Mouse (Mus musculus) liver, adult 2 months (tissue): Measurements from ENCODE around the gene Olfr279. TPM values are rescaled to one million over a fixed set of nuclear protein-coding genes. Genes with fewer than 3 reads are reported as not detected.

Experiments
- DNase-seq: peaks from one replicate; pipeline ENCODE4 v3.0.0-alpha.2; 2011; ENCODE audit warnings: low read depth, low spot score; ENCODE audit errors: extremely low read depth
- H3K27ac ChIP-seq: fragments of 200-500 bp; replicated peaks from 2 replicates; pipeline ENCODE4 v1.5.1; 2012; ENCODE audit warnings: low read depth, mild to moderate bottlenecking, control low read depth, inconsistent platforms, low read length; ENCODE audit not compliant: insufficient read depth
- H3K27me3 ChIP-seq: fragments of 200-500 bp; 2 replicates; pipeline ENCODE4 v1.6.1; 2012; ENCODE audit warnings: mild to moderate bottlenecking, moderate library complexity, low read length, inconsistent platforms; ENCODE audit not compliant: control insufficient read depth, insufficient read depth
- H3K36me3 ChIP-seq: fragments of 200-500 bp; 2 replicates; pipeline ENCODE4 v1.6.1; 2012; ENCODE audit warnings: low read length, inconsistent platforms; ENCODE audit not compliant: control insufficient read depth, insufficient read depth
- H3K4me1 ChIP-seq: fragments of 200-500 bp; 2 replicates; pipeline ENCODE4 v1.6.1; 2011; ENCODE audit warnings: low read length; ENCODE audit not compliant: control insufficient read depth, insufficient read depth
- H3K4me3 ChIP-seq: fragments of 200-500 bp; 2 replicates; pipeline ENCODE4 v1.5.1; 2011; ENCODE audit warnings: low read depth, mild to moderate bottlenecking, control low read depth, low read length, moderate library complexity; ENCODE audit not compliant: insufficient read depth
- H3K79me2 ChIP-seq: fragments of 200-500 bp; 2 replicates; pipeline ENCODE4 v1.6.1; 2012; ENCODE audit warnings: inconsistent platforms, mild to moderate bottlenecking, low read length, moderate library complexity; ENCODE audit not compliant: control insufficient read depth, insufficient read depth
- H3K9ac ChIP-seq: fragments of 200-500 bp; 2 replicates; pipeline ENCODE4 v1.6.1; 2012; ENCODE audit warnings: low read depth, mild to moderate bottlenecking, control low read depth, inconsistent platforms, low read length
- CTCF ChIP-seq: fragments of 200-500 bp; IDR thresholded peaks from 2 replicates; pipeline ENCODE4 v1.5.1; 2011; ENCODE audit warnings: low read depth, low read length, control low read depth
- POLR2A ChIP-seq: fragments of 200-500 bp; IDR thresholded peaks from 2 replicates; pipeline ENCODE4 v1.6.1; 2011; ENCODE audit warnings: low read length, control low read depth; ENCODE audit not compliant: insufficient read depth; ENCODE audit errors: extremely low read depth
- WGBS: fragments of 180-500 bp; shearing (Covaris S2); methylation state at CpG from one replicate; pipeline ENCODE4 v1.1.7; 2018; 5-methylcytosine and 5-hydroxymethylcytosine counted together
- polyA plus RNA-seq: library from polyadenylated mRNA; depleted of rRNA; stranded (reverse); fragments of >200 nt; gene quantifications from 2 replicates; pipeline ENCODE4 v1.2.3, GENCODE M21; 2012; rRNA removed
- total RNA-seq: library from RNA; depleted of rRNA; stranded (reverse); fragments of >200 nt; gene quantifications from 2 replicates; pipeline ENCODE4 v1.2.3, GENCODE M21; 2014; rRNA removed

The Olfr279 gene
- total RNA-seq = not detected in 2 replicates
- not detected in 2 replicates for polyA plus RNA-seq

DNA sequence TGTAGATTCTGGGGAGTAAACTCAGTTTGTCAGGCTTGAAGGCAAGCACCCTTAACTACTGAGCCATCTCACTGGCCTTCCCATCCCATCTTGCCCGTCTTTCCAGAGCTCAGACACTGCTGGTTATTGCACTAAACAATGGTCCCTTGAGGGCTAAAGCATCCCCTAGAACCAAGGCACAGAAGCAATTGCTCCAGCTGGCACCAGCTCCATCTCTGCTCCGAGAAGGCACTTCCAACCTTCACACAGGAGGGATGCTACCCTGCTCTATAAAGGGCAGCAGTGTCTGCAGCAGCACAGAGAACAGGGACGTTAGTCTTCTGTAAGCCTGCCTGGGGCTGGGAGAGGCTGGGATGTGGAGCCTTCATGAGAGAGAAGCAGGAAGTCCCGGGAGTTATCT is at the start of gene Olfr279:
Gene Olfr279 (plus strand): TSS at position 301 of the 400 bp plus-strand sequence.
- 52% methylated on average over 4 of the region's 4 CpGs for whole genome bisulfite sequencing
- Histone ChIP-seq H3K4me1 (no peaks in the 10 kb centered on the region), H3K9ac (no peak within 1 kb of the TSS), H3K4me3 (no peak within 1 kb of the TSS), H3K27me3 (no peaks in the 10 kb centered on the region), H3K36me3 (no peaks in the 10 kb centered on the region), H3K79me2 (no peaks in the 10 kb centered on the region), H3K27ac (no peak within 1 kb of the TSS)
- TF ChIP-seq POLR2A (no peak), CTCF (no peak)
- no peak for DNase-seq

- no peak for DNase-seq
- no peaks in the 10 kb centered on the region for H3K27me3 ChIP-seq
- H3K27ac ChIP-seq = no peak overlapping the region
- no peak overlapping the region for H3K4me3 ChIP-seq
- H3K79me2 ChIP-seq = no peaks in the 10 kb centered on the region
- H3K4me1 ChIP-seq = no peaks in the 10 kb centered on the region
- H3K9ac ChIP-seq = no peak overlapping the region
- no peak for TF ChIP-seq CTCF
- TF ChIP-seq POLR2A = no peak
- 81% methylated on average over 3 of the region's 3 CpGs for WGBS
- no peaks in the 10 kb centered on the region for H3K36me3 ChIP-seq
Measured at GRCm38 (mm10) chr15:98444561-98444960, 47.6 kb upstream of the Olfr279 start.

DNA sequence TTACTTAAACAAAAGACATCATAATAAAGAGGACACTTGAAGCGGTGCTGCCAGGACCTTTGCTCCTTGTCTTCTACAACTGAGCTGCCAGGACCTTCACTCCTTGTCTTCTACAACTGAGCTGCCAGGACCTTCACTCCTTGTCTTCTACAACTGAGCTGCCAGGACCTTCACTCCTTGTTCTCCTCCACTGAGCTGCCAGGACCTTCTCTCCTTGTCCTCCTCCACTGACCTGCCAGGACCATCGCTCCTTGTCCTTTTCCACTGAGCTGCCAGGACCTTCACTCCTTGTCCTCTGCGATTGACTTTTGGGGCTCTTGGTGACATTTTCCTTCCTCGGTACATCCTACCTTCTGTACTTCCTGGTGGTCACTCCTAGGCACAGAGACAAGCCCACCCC is 43.7 kb upstream of the Olfr279 start:
- Histone ChIP-seq H3K36me3 (no peaks in the 10 kb centered on the region), H3K9ac (no peak overlapping the region), H3K27ac (no peak overlapping the region), H3K4me3 (no peak overlapping the region), H3K4me1 (no peaks in the 10 kb centered on the region), H3K27me3 (0 out of 2 replicates have a peak, but pooled peaks cover 3% of the 10 kb centered on the region), H3K79me2 (no peaks in the 10 kb centered on the region)
- WGBS = 67% methylated on average over 4 of the region's 4 CpGs
- TF ChIP-seq CTCF (no peak), POLR2A (no peak)
- no peak for DNase-seq

GRCm38 (mm10) chr15:98452288-98452687 is 39.9 kb upstream of the Olfr279 start, which contains the start of gene Olfr281:
Olfr281 (plus strand) TSS chr15:98452588.
- no peaks in the 10 kb centered on the region for H3K4me1 ChIP-seq
- no peaks in the 10 kb centered on the region for H3K79me2 ChIP-seq
- H3K9ac ChIP-seq = no peak within 1 kb of the TSS
- H3K27ac ChIP-seq = no peak within 1 kb of the TSS
- no peak for TF ChIP-seq POLR2A
- TF ChIP-seq CTCF = no peak
- 91% methylated on average over 7 of the region's 7 CpGs for WGBS
- no peak within 1 kb of the TSS for H3K4me3 ChIP-seq
- H3K36me3 ChIP-seq = no peaks in the 10 kb centered on the region
- no peak for DNase-seq
- H3K27me3 ChIP-seq = 0 out of 2 replicates have a peak, but pooled peaks cover 3% of the 10 kb centered on the region

DNA sequence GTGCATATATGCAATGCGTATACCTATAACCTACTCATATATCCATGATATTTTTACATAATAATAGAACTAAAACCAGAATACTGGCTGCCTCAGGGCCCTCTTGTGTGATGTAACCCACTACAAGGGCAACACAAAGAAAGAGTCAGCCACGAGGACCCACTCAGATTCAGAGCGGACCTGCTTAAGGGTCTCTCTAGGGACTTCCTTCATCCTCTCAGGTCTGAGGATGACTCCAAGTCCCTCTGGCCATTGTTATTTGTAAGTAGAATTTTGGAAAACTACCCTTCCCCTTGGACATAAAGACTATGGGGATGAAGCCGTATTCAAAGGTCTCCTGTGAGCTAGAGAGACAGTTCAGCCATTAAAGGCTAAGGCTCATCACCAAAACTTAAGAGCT is 22.6 kb upstream of the Olfr279 start, which contains the start of gene OR5BS1P:
Gene OR5BS1P (plus strand): TSS at position 301 of the 400 bp plus-strand sequence.
- H3K36me3 ChIP-seq = no peaks in the 10 kb centered on the region
- H3K27me3 ChIP-seq = peaks cover 2% of the 10 kb centered on the region; the same call in 1 of the 2 replicates
- H3K4me1 ChIP-seq = no peaks in the 10 kb centered on the region
- H3K4me3 ChIP-seq = no peak within 1 kb of the TSS
- H3K79me2 ChIP-seq = no peaks in the 10 kb centered on the region
- no peak within 1 kb of the TSS for H3K9ac ChIP-seq
- WGBS = 89% methylated on average over 4 of the region's 4 CpGs
- no peak for DNase-seq
- H3K27ac ChIP-seq = no peak within 1 kb of the TSS
- TF ChIP-seq POLR2A = no peak
- no peak for TF ChIP-seq CTCF

GRCm38 (mm10) chr15:98471539-98471938 is 20.7 kb upstream of the Olfr279 start:
- H3K36me3 ChIP-seq = no peaks in the 10 kb centered on the region
- 86% methylated on average over 13 of the region's 13 CpGs for WGBS
- DNase-seq = no peak
- no peak overlapping the region for H3K9ac ChIP-seq
- no peaks in the 10 kb centered on the region for H3K79me2 ChIP-seq
- no peak overlapping the region for H3K27ac ChIP-seq
- peaks cover 2% of the 10 kb centered on the region; the same call in 1 of the 2 replicates for H3K27me3 ChIP-seq
- no peak overlapping the region for H3K4me3 ChIP-seq
- no peak for TF ChIP-seq POLR2A
- no peak for TF ChIP-seq CTCF
- no peaks in the 10 kb centered on the region for H3K4me1 ChIP-seq
